Mouse (Mus musculus): ENCODE measurements around the gene Mdm2.
"Not testable (repeated sequence)": the region's sequence is repeated elsewhere in the genome, so short reads cannot be mapped to it uniquely, and the experiment has no call there.

Mdm2 gene

DNA sequence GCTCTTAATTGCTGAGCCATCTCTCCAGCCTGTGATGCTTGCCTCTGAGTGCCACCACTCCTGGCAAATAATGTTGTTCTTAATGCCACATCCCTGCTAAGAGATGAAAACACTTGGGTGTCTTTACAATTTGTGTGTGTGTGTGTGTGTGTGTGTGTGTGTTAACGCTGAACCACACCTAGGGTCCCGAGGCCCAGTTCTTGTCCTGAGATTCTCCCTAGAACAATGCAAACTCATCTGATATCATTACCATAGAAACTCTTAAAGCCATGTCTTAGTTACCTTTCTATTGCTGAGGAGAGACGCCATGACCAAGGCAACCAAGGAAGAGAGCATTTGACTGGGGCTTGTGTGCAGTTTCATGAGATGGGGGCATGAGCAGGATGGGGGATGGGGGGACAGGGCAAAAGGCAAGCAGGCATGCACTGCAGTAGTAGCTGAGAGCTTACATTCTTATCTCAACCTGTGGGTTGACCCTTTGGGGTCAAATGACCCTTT lies 3.5 kb upstream of the Mdm2 start:
- CTCF ChIA-PET, result no interaction called here

DNA sequence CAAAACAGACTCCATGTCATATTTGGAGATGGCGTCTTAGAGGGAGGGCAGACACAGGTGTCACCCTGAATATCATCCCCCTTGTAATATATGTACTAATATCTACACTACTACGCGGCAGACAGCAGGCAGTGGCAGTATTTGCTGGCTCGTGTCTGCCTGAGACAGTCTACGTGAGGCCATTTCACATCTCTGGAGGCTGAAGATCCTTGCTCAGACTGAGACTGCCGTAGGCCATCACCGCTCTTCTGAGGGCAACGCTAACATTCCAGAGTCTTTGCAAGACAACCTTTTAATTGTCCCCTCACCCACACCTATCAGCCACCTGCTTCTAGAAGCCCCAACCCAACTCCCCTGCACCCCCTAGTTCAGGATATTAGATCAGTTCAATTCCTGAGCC lies 2.9 kb upstream of the Mdm2 start:
- CTCF ChIA-PET, result interaction anchor here (0.7 kb wide), 1 partner anchor 663 kb away, joined by 8 read pairs; no protein-coding TSS in a partner anchor

DNA sequence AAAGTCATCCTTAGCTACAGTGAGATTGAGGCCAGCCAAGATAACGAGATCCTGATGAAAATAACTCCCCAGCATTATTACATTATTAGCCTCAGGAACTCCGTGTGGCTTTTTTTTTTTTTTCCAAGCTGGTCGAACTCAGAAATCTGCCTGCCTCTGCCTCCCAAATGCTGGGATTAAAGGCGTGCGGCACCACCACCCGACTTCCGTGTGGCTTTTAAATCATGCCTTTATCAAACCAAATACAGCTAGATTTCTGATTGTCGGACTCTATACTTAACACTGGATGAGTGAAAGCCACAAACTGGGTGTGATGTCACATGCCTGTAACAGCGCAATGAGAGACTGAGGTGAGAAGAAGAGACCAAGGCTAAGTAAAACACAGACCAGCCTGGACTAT lies 2.3 kb upstream of the Mdm2 start:
- CTCF ChIA-PET, result interaction anchor here (0.7 kb wide), 2 partner anchors 99 to 663 kb away, joined by 3 to 8 read pairs; no protein-coding TSS in a partner anchor

DNA sequence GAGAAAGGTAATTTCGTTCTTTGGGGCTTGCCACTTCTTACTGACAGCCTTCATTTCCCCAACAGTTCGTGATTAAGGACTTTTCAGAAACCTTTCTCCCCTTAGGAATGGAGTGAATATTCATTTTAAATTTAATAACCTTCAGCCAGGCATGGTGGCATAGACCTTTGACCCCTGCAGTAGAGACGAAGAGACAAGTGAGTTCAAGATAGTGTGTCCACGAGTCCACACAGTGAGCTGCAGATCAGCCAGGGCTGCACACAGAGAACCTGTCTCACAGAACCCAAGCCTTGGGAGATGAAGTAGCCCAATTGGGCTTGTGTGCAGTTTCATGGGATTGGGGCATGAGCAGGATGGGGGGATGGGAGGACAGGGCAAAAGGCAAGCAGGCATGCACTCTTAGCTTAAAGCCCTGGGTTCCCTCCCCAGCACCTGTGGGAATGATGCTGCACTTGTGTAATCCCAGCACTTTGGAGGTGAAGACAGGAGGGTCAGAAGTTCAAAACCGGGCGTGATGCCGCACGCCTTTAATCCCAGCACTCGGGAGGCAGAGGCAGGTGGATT lies 1.7 kb upstream of the Mdm2 start:
- CTCF ChIA-PET, result interaction anchor here (0.7 kb wide), 1 partner anchor 99 kb away, joined by 3 read pairs; no protein-coding TSS in a partner anchor

DNA sequence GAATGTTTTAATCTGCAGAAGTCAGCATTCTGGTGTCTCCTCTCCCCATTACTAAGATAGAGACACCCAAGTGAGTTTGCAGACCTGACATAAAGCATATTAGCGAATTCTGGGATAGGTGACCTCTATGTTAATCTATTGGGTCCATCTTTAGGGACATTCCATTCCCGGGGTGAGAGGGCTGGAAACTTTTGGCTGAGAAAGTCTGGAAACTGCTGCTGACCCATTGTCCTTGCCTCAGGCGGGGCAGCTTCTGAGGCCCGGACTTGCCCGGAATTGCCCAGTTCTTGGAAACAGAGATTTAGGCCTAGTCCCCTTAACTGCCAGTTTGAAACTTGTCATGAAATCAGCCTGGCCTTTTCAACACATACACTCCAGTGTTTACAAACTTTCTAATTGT lies 850 bp upstream of the Mdm2 start:
- CTCF ChIA-PET, result no interaction called here

DNA sequence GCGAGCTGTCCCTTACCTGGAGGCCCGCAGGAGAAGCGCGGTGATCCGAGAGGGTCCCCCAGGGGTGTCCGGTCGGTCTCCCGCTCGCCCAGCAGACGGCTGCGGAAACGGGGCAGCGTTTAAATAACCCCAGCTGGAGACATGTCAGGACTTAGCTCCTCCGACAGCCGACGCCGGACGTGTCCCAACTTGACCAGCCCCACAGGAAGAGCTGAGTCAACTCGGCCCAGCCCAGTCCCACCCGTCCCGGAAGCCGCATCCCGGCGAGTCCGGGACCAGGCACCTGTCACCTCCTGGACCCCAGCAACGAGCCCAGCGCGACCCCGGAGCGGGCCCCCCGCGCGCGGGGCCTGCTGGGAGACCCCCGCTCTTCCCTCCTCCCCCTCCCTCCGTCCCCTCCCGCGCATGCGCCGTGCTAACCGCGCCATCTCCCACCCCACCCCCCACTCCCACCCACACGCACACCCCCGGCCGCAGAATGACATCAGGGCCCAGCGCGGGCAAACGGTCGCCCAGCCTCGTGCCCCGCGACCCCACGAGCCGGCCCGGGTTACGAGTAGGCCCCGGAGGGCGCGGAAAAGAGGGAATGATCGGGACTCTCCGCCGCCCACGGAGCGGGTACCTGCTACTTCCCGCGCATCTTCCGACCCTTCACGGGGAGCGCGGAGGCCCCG lies 491 bp downstream of the Mdm2 start:
- CTCF ChIA-PET, result interaction anchor here (0.6 to 1.1 kb wide), 2 partner anchors 78 to 1197 kb away, joined by 4 read pairs; no protein-coding TSS in a partner anchor

DNA sequence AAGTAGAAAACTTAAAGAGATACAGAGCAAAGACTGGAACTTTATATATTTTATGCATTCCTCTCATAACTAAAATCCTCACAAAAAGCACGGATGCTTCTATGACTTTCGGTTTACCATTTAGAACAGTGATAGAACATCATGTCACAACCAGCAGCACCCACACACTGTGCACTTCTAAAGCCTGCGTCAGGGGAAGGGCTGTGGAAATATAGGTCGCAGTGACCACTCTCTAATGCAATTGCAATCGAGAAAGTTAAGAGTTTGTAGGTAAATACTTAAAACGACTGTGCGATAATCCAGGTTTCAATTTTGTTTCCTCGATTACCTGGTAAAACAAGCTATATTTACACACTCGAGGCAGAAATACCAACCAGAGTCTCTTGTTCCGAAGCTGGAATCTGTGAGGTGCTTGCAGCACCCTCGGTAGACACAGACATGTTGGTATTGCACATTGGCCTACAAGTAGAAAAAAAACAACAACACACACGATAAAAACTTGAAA lies 1.2 kb downstream of the Mdm2 start:
- CTCF ChIA-PET, result interaction anchor here (1.1 kb wide), 1 partner anchor 1197 kb away, joined by 4 read pairs; no protein-coding TSS in a partner anchor

DNA sequence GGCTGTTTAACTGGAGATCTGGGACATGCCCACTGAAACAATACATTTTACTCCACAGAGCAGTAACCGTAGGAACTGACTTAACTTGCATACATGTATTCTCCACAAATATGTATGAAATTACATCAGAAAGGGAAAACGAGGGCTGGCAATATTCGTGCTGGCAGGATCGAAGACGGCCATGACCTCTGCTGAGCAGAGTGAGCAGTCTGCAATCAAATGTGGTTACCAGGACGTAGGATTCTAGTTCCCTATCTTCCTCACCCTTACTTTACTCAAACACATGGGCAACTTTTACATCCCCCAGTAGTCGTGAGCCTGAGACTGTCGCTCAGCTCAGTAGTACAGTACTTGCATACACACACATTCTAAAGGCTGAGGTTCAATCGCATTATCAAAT lies 1.7 kb downstream of the Mdm2 start:
- CTCF ChIA-PET, result no interaction called here

DNA sequence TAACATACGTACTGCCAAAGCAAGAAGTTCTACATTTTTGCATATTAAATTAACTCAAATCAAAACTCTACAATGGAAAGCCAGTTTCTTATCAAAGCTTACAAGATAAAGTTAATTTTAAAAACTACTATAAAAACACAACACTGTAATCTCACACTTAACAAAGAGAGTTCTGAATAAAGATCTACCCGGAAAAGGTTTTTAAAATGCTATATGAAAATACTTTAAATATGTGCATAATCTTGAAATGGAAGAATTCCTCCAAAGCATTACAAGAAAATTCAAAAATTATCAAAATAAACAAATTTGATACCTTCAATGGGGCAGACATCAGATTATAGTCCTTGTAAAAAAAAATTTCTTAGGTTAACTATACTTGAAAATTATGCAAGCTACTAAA lies 2.2 kb downstream of the Mdm2 start:
- CTCF ChIA-PET, result no interaction called here

DNA sequence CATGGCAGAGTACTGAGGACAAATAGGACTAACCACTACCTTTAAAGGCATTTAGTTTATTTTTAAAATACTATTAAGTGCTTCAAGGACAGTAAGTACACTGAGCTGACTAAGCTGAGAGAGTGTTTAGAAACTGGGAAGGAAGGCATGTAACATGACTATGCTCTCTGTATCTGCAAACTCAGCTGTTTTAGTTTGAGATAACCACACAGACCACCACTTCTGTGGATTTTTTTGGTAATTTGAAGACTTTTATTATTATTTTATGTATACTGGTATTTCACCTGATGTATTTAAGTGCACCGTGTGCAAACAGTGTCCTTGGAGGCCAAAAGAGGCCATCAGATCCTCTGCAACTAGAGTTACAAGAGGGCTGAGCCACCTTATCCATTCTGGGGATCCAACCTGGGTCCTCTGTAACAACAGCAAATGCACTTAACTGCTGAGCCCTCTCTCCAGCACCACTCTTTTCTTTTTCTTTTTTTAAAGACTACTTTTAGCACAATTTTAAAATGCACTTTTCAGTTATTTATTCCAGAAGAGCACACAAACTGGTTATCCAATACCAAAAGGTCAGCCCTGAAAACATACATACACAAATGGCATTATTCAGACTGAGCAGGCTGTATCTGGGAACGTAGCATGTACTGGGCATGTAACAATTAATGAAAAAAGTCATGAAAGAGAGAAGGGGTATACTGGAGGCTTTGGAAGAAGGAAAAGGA lies 3.3 kb downstream of the Mdm2 start:
- CTCF ChIA-PET, result no interaction called here

DNA sequence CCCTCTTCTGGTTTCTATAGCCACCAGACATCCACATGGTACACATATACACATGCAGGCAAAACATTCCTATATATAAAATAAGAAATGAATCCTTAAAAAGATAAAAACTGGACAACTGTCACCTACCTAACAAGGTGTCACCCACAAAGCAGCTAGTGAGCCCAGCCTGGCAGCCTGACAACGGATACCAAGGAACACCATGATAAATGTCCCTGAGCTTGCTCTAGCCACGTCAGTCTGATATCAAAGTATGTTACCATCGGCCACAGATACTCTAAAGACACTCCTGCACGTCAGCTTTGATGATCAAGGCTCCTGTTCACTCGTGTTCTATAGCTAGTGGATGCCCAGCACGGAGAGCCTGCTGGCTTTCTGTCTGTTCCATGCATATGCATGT lies 4.1 kb downstream of the Mdm2 start:
- CTCF ChIA-PET, result interaction anchor here (0.7 kb wide), 2 partner anchors 219 to 503 kb away, joined by 3 read pairs; no protein-coding TSS in a partner anchor

DNA sequence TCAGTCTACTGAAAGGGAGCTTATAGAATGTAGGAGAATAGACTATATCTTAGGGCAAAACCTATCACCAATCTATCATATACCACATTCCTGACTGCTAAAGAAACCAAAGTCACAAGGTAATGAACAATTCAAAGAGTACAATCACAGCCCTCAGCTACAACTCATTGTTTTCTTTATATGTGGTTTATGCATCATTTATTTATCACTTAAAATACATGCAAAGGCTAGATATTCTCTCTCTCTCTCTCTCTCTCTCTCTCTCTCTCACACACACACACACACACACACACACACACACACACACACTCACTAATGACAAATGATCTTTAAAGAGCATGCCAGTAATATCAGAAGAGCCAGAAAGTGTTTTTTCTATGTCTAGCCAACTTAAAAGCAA lies 4.8 kb downstream of the Mdm2 start:
- CTCF ChIA-PET, result interaction anchor here (0.6 to 0.7 kb wide), 3 partner anchors 21 to 503 kb away, joined by 3 read pairs; no protein-coding TSS in a partner anchor

DNA sequence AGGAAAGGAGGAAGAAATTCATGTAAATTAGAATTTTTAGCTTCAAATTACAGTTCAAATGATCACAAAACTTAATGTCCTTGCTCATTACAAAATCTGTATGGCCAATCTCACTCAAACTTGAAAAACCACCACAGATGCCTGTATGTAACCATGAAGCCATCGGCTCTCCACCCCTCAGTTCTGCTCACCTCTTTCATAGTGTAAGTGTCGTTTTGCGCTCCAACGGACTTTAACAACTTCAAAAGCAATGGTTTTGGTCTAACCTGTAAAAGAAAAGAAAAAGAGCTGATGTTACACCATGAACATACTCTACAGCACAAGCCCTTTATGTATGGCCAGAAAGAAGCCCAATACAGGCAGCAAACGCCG lies 5.6 kb downstream of the Mdm2 start:
- CTCF ChIA-PET, result no interaction called here

DNA sequence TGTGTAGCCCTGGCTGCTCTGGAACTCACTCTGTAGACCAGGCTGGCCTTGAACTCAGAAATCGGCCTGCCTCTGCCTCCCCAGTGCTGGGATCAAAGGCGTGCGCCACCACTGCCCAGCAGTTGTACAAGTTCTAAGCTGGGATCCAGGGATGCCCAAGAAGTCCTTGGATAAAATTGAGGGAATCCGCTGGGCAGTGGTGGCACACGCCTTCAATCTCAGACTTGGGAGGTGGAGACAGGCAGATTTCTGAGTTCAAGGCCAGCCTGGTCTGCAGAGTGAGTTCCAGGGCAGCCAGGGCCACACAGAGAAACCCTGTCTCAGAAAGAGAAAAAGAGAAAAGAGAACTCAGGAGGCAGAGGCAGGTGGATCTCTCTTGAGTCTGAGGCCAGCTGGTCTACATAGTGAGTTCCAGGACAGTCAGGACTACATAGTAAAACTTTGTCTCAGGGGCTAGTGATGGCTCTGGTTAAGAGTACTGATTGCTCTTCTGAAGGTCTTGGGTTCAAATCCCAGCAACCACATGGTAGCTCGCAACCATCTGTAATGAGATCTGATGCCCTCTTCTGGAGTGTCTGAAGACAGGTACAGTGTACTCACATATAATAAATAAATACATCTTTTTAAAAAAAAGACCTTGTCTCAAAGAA lies 6.1 kb downstream of the Mdm2 start:
- CTCF ChIA-PET, result not testable (repeated sequence)

DNA sequence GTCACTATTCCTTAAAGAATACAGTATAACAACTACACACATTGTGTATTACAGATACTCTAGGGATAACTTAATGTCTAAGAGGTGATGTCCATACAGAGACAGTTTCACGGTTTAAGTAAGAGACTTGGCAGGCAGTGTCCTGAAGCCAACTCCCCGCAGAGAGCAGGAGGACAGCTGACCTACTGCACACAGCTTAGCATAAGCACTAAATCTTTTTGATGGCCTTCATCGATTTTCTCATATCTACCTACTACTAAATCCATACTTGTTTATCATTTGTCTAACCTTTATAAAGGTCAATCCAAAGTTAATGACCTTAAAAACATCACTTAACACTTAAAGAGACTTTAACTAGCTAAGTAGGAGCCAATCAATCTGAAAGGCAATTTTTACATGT lies 7.1 kb downstream of the Mdm2 start:
- CTCF ChIA-PET, result no interaction called here

DNA sequence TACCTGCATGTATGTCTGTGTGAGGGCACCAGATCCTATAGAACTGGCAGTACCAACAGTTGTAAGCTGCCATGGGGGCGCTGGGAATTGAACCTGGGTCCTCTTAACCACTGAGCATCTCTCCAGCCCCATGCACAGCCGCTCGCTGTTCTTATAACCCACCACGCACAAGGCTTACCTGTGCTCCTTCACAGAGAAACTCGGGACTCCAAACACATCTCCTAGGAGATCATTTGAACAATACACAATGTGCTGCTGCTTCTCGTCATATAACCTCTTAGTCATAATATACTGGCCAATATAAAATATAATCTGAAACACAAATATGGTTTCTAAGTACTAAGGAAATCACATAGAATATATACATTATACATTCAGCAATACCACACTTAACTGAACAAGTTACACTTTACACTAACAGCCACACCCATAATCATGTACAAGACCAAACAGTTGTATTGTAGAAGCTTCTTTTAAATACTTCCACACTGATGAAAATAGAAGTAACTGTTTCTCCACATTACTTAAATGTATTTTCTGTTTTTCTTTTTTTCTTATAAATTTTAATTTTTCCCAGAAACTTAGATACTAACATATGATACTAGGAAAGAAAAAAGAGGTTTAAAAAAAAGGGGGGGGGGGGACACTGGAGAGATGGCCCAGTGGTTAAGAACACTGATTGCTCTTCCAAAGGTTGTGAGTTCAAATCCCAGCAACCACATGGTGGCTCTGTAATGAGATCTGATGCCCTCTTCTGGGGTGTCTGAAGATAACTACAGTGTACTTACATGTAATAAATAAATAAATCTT lies 8.3 kb downstream of the Mdm2 start:
- CTCF ChIA-PET, result interaction anchor here (0.6 kb wide), 1 partner anchor 745 kb away, joined by 9 read pairs; no protein-coding TSS in a partner anchor

DNA sequence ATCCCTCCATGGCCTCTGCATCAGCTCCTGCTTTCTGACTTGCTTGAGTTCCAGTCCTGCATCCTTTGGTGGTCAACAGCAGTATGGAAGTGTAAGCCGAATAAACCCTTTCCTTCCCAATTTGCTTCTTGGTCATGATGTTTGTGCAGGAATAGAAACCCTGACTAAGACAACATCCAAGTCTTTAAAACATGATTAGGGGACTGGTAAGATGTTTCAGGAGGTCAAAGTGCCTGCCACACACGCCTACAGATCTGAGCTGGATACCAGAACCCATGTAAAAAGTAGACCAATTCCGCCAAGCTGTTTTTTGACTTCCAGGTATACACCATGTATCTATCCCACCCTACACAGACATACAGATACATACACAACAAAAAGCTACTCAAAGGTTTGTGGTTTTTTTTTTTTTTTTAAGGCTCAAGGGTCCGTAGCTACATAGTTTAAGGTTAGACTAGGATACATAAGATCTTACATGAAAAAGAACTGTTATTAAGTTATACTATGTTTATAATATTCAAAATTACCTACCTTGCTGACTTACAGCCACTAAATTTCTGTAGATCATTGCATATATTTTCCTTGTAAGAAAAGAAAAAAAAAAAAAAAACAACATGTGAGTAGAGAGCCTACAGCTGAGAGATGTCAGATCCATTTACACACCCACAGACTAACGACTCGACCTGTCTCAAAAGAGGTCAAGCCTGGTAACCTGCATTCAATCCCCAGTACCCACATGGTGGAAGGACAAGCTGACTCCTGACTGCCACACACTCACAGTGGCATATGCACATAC lies 9.3 kb downstream of the Mdm2 start:
- CTCF ChIA-PET, result no interaction called here

DNA sequence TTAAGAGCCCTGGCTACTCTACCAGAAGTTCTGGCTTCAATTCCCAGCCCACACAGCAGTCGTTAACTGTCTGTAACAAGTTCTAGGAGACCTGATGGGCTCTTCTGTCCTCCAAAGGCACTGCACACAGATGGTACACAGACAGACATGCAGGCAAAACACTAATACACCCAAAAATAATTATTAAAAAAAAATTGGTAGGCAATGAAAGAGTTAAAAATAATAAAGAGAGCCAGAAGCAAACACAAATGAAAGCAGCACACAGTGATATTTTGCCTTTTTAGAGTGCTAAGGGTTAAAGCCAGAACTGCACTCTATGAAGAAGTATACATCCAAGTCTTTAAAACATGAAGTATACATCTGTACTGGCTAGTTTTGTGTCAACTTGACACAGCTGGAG lies 10.1 kb downstream of the Mdm2 start:
- CTCF ChIA-PET, result no interaction called here

DNA sequence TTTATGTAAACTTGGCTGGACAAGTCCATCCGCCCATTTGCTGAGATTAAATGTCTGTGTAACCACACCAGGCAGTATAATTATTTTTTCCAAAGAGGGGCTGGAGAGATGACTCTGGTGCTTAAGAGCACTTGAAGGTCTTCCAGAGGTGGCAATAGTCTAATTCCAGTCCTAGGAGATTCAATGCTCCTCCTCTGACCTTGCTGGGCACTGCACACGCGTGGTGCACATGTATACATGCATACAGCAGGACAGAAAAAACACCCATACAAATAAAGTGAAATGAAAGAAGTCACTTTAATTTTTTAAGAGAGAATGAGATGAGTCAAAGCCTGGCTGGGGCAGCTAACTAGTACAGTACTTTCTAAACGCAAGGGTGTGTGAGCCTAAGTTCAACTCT lies 10.6 kb downstream of the Mdm2 start:
- CTCF ChIA-PET, result no interaction called here

Measured in spleen, embryonic (tissue).